Mouse (Mus musculus): ENCODE data around the gene 2010111I01Rik.

DNA sequence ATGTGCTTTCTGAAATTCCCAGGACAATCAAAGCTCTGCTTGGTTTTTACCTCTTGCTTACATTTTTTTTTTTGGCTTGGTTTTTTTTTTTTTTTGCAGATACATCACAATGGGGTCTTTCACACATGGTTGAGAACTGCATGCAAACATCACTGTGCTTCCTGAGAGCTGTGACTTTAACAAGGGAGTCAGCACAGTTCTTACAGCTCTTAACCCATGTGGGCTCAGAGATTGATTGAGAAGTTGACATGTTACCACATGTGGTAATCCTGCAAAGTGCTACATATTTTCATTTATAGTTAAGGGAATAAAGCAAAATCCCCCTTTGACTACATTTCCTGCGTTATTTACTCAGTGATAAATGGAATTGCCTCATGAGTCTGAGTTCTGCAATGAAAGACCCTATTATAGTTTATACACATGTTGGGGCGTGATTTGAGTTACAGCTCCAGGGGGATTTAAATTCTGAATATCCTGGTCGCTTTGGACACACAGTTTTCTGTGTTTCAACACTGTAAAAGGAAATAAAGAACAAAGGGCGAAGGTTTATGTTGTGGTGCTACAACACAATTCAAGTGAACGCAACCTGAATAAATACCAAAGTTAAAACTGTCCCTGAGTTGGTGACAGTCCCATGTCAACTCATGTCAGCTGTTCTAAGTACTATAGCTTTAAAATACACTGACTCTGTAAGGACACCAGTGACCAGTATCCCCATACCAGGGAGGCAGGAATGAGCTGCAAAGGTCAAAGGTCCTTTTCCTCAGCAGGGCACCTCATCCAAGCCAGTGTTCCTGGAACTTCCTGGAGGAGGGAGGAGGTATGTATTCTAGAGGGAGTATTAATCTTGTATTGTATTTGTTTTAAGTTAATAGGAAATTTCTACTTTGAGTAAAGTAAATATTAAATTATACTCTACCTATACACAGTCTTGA, 29.1 kb downstream of the 2010111I01Rik start:
- TF ChIP-seq CTCF (IDR thresholded peaks at IDR 0.05; ENCODE audit: low read depth) (no peak), EP300 (IDR thresholded peaks at IDR 0.05; ENCODE audit: low read depth) (no peak)

Data from heart, postnatal 0 days (tissue).